Mouse (Mus musculus) erythroblast, embryonic 14.5 days (primary cell): ENCODE measurements around the gene Tes. TPM values are rescaled to one million over a fixed set of nuclear protein-coding genes. Genes with fewer than 3 reads are reported as not detected.

Source experiments
- H3K27me3 ChIP-seq: 2 replicates; pipeline ENCODE4 v1.6.1; 2012; ENCODE audit warnings: inconsistent platforms; ENCODE audit not compliant: control insufficient read depth
- H3K36me3 ChIP-seq: 2 replicates; pipeline ENCODE4 v1.6.1; 2012; ENCODE audit warnings: mild to moderate bottlenecking, inconsistent platforms; ENCODE audit not compliant: control insufficient read depth
- H3K4me1 ChIP-seq: 2 replicates; pipeline ENCODE4 v1.6.1; 2012; ENCODE audit warnings: inconsistent platforms; ENCODE audit not compliant: control insufficient read depth
- H3K4me3 ChIP-seq: replicated peaks from 2 replicates; pipeline ENCODE3; 2012; ENCODE audit warnings: moderate library complexity, mild to moderate bottlenecking, inconsistent platforms
- H3K9me3 ChIP-seq: 2 replicates; pipeline ENCODE4 v1.6.1; 2012; ENCODE audit warnings: low read length, inconsistent platforms, mixed read lengths; ENCODE audit not compliant: control insufficient read depth
- GATA1 ChIP-seq: IDR thresholded peaks from 2 replicates; pipeline ENCODE4 v1.6.1; 2012; ENCODE audit warnings: low read length, inconsistent platforms, mixed read lengths
- TAL1 ChIP-seq: IDR thresholded peaks from 3 replicates; pipeline ENCODE4 v1.6.1; 2012; ENCODE audit warnings: low read length, inconsistent platforms, mixed read lengths
- polyA plus RNA-seq: library from polyadenylated mRNA; stranded (reverse); fragments of >175 nt; gene quantifications from 2 replicates; pipeline ENCODE4 v1.2.3, GENCODE M21; 2012

Tes gene
- polyA plus RNA-seq, 1 experiment = 0.03 TPM

- Histone ChIP-seq H3K4me1 (no peaks in the 10 kb centered on the region), H3K36me3 (no peaks in the 10 kb centered on the region), H3K4me3 (no peak overlapping the region), H3K27me3 (no peaks in the 10 kb centered on the region), H3K9me3 (no peaks in the 10 kb centered on the region)
- TF ChIP-seq GATA1 = no peak
- no peak for TF ChIP-seq TAL1
Observed at GRCm38 (mm10) chr6:17099477-17100130, 34.7 kb downstream of the Tes start.

DNA sequence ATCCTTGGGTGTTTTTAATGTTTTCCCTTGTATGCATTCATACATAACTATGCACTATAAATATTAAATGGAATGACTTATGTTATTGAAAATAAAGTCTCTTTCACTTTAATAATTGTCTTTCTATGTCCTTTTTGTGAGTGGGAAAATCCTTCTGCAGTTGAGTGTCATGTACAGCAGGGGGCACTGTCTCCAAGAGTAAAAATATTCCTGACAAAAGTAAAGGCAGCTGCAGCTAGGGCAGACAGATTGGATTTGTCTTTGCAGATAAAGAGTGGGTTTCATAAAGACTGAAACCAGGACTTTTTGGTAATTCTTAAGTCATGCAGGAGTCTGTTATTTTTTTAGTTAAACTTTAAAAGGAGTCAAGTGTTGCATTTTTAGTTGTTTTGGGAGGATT, 40.8 kb downstream of the Tes start:
- TF ChIP-seq GATA1 (no peak), TAL1 (no peak)
- Histone ChIP-seq H3K9me3 (no peaks in the 10 kb centered on the region), H3K27me3 (no peaks in the 10 kb centered on the region), H3K4me3 (no peak overlapping the region), H3K36me3 (no peaks in the 10 kb centered on the region), H3K4me1 (no peaks in the 10 kb centered on the region)

DNA sequence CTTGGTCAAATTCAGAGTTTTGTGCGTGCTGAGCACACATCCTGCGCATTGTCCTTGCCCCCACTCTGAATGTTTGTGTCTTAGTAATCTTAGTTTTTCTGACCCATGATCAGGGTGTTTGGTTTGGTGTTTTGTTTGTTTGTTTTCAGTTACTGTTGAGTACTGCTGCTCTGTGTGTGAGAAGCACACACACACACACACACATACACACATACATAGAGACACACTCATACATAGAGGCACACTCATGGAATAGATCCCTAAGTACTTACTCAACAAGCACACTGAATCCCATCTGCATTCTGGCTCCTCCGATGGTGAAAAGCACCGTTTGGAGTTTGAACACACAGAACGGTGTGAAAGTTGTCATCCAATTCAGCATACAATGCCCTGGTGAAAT, 41.5 kb downstream of the Tes start:
- H3K9me3 ChIP-seq = no peaks in the 10 kb centered on the region
- no peak overlapping the region for H3K4me3 ChIP-seq
- TF ChIP-seq GATA1 (no peak), TAL1 (no peak)
- H3K27me3 ChIP-seq = no peaks in the 10 kb centered on the region
- H3K4me1 ChIP-seq = no peaks in the 10 kb centered on the region
- H3K36me3 ChIP-seq = no peaks in the 10 kb centered on the region

- no peak overlapping the region for H3K4me3 ChIP-seq
- H3K4me1 ChIP-seq = no peaks in the 10 kb centered on the region
- no peaks in the 10 kb centered on the region for H3K27me3 ChIP-seq
- no peak for TF ChIP-seq TAL1
- TF ChIP-seq GATA1 = no peak
- no peaks in the 10 kb centered on the region for H3K9me3 ChIP-seq
- H3K36me3 ChIP-seq = no peaks in the 10 kb centered on the region
Observed at GRCm38 (mm10) chr6:17109204-17109603, 44.3 kb downstream of the Tes start.

DNA sequence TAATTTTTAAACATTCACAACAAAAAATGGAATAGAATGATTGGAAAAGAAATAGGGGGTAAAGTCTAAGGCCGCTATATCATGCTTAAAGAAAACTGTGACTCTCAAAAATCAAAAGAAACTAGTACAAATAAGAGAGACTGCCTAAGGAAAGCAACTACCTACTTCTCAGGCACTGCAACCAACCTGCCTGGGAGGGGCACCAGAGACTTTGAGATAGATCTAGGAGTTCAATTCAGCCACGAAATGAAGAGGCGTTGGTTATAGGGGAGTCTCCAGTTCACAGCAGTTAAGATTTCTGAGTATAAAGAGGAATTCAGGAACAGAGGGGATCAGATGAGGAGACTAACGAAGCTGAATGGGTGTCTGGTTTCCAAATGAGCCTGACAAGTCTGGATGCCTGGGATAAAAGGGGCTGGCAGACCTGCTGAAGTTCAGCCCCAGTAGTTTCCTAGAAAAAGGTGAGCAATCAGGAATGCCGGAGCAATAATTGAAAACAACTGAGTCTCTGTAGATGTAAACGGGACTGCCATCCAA, 45.7 kb downstream of the Tes start:
- Histone ChIP-seq H3K4me1 (no peaks in the 10 kb centered on the region), H3K9me3 (no peaks in the 10 kb centered on the region), H3K27me3 (no peaks in the 10 kb centered on the region), H3K4me3 (no peak overlapping the region), H3K36me3 (no peaks in the 10 kb centered on the region)
- TF ChIP-seq TAL1 (no peak), GATA1 (no peak)

DNA sequence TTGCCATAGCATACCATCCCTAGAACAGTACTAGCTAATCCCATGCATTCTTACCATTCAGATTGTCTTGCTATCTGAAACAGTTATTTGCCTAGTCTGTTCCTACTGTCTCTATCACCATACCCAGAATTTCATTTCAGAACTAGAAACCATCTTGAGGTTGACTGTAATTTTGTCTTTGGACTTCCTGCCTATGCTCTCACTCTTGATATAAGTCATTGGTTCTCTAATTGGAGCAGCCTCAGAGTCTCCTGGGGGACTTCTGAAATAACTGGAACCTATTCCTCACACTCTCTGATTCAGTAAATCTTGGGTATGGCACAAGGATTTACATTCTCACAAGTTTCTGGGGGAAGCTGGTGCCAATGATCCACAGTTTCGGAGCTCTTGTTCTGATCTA, 47.1 kb downstream of the Tes start:
- H3K36me3 ChIP-seq = no peaks in the 10 kb centered on the region
- H3K27me3 ChIP-seq = no peaks in the 10 kb centered on the region
- H3K4me3 ChIP-seq = no peak overlapping the region
- no peaks in the 10 kb centered on the region for H3K9me3 ChIP-seq
- no peaks in the 10 kb centered on the region for H3K4me1 ChIP-seq
- no peak for TF ChIP-seq GATA1

- Histone ChIP-seq H3K9me3 (no peaks in the 10 kb centered on the region), H3K4me1 (no peaks in the 10 kb centered on the region), H3K27me3 (no peaks in the 10 kb centered on the region), H3K4me3 (no peak overlapping the region), H3K36me3 (no peaks in the 10 kb centered on the region)
- TF ChIP-seq GATA1 = no peak
- TF ChIP-seq TAL1 = no peak
Observed at GRCm38 (mm10) chr6:17112990-17113389, 48.0 kb downstream of the Tes start.

- Histone ChIP-seq H3K4me3 (no peak overlapping the region), H3K27me3 (no peaks in the 10 kb centered on the region), H3K9me3 (no peaks in the 10 kb centered on the region), H3K4me1 (no peaks in the 10 kb centered on the region), H3K36me3 (no peaks in the 10 kb centered on the region)
- no peak for TF ChIP-seq GATA1
- no peak for TF ChIP-seq TAL1
Observed at GRCm38 (mm10) chr6:17114588-17114987, 49.6 kb downstream of the Tes start.

DNA sequence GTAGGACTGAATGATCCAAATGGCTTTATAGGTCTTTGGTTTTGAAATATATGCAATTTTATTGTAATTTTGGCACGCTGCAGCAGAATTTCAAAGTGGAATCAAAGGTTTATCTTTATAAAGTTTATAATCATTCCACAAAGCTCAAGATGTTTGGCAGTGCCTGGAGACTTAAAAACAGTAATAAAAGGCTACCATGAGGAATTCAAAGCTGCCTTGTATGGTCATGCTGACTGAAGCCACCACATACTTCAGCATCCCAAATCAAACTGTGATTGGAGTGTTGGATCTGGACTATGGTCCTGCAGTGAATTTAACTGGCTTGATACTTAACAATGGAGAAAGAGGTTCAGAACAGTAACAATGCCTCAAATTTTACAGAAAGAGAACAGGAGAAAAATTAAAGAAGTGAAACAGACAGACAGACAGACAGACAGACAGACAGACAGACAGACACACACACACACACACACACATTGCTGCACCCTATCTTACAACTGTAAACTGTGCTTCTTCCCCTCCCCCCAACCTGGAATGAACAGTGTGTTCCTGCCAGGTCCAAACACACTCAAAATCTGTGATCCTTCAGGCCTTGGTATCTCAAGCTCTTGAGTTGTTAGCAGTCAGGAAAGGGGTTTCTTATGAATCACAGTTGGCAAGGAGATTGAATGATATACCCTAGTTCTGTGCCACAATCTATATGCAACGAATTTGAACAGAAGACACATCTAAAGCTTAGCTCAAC, 50.3 kb downstream of the Tes start:
- H3K9me3 ChIP-seq = no peaks in the 10 kb centered on the region
- no peak overlapping the region for H3K4me3 ChIP-seq
- H3K4me1 ChIP-seq = no peaks in the 10 kb centered on the region
- no peaks in the 10 kb centered on the region for H3K36me3 ChIP-seq
- H3K27me3 ChIP-seq = no peaks in the 10 kb centered on the region
- TF ChIP-seq TAL1 (no peak), GATA1 (no peak)
